Mouse (Mus musculus) heart, embryonic 10.5 days (tissue): ENCODE results near the gene Selenom. TPM values are rescaled to one million over a fixed set of nuclear protein-coding genes. Genes with fewer than 3 reads are reported as not detected.

Experiments
- DNase-seq: peaks from one replicate; pipeline ENCODE4 v3.0.0-alpha.2; 2017; ENCODE audit warnings: low spot score
- H3K27ac ChIP-seq: fragments of 300-500 bp; sonication (generic); 2 replicates; pipeline ENCODE4 v1.5.1; 2016; ENCODE audit warnings: mild to moderate bottlenecking
- H3K27me3 ChIP-seq: fragments of 300-500 bp; sonication (generic); 2 replicates; pipeline ENCODE4 v1.6.1; 2016; ENCODE audit warnings: mild to moderate bottlenecking; ENCODE audit not compliant: poor library complexity, insufficient read depth, severe bottlenecking
- H3K36me3 ChIP-seq: fragments of 300-500 bp; sonication (generic); 2 replicates; pipeline ENCODE4 v1.6.1; 2016; ENCODE audit warnings: mild to moderate bottlenecking, moderate library complexity
- H3K4me1 ChIP-seq: fragments of 300-500 bp; sonication (generic); 2 replicates; pipeline ENCODE4 v1.6.1; 2016; ENCODE audit warnings: mild to moderate bottlenecking
- H3K4me3 ChIP-seq: fragments of 300-500 bp; sonication (generic); 2 replicates; pipeline ENCODE4 v1.5.1; 2016; ENCODE audit warnings: mild to moderate bottlenecking, moderate library complexity
- H3K9me3 ChIP-seq: fragments of 300-500 bp; sonication (generic); 2 replicates; pipeline ENCODE4 v1.6.1; 2016; ENCODE audit warnings: mild to moderate bottlenecking, moderate library complexity
- WGBS: fragments of 180-500 bp; shearing (Covaris S2); methylation state at CpG from one replicate; pipeline ENCODE4 v1.1.7; 2016; 5-methylcytosine and 5-hydroxymethylcytosine counted together
- polyA plus RNA-seq: library from polyadenylated mRNA; unstranded; fragments of >200 nt; fragmentation: Nextera tagmentation; extraction: Ambion mirVana; gene quantifications from 2 replicates; pipeline ENCODE4 v1.2.1, GENCODE M21; 2016

Selenom gene
- polyA plus RNA-seq, 1 experiment from 2014 or later: 66.3 TPM

GRCm38 (mm10) chr11:3548564-3549295 is 34.2 kb downstream of the Selenom start:
- no peak for DNase-seq
- no peaks in the 10 kb centered on the region for H3K27me3 ChIP-seq
- no peaks in the 10 kb centered on the region for H3K9me3 ChIP-seq
- 0 out of 2 replicates have a peak, but pooled peaks cover 4% of the 10 kb centered on the region for H3K36me3 ChIP-seq
- H3K4me1 ChIP-seq: peaks cover 10% of the 10 kb centered on the region
- H3K27ac ChIP-seq: no peak overlapping the region
- WGBS: 63% methylated on average over 3 of the region's 3 CpGs
- no peak overlapping the region for H3K4me3 ChIP-seq

DNA sequence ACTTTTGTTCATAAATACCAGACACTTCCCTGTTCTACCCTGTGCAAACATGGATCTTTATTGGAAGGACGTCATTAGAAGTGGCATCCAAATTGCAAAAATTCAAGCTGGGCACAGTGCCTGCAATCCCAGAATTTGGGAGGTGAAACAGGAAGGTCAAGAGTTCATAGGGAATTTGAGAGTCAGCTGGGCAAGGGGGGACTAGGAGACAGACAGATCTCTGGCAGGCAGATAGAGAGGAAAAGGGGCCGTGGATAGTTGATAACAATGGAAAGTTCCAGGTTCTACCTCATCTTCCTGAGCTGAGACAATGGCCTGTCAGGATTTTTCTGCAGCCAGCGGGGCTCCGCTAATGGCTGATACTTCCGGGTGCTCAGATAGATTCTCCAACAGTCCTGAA is 35.3 kb downstream of the Selenom start:
- Histone ChIP-seq H3K36me3 (no peaks in the 10 kb centered on the region), H3K4me1 (peaks cover 10% of the 10 kb centered on the region), H3K4me3 (no peak overlapping the region), H3K27ac (no peak overlapping the region), H3K9me3 (no peaks in the 10 kb centered on the region), H3K27me3 (no peaks in the 10 kb centered on the region)
- no peak for DNase-seq
- WGBS: 67% methylated on average over 5 of the region's 5 CpGs

DNA sequence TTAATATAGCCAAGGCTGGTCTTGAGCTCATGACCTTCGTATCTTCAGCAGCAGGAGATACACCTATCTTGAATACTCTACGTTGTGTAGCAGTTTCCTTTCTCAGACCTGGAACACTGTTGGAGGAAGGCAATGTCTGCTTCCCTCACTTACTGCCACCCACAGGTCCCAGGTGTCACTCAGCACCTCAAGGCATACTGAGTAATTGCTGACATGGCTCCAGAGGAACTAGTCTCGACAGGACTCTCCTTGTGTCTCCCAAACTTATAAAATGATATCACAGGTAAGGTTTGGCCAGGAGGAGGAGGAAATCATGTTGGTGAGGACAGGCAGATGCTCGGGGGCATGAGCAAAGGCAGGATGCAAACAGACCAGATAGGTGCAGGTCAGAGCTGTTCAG is 40.5 kb downstream of the Selenom start:
- H3K4me3 ChIP-seq: no peak overlapping the region
- H3K27me3 ChIP-seq: no peaks in the 10 kb centered on the region
- peaks cover 10% of the 10 kb centered on the region; the same call in 1 of the 2 replicates for H3K4me1 ChIP-seq
- H3K9me3 ChIP-seq: no peaks in the 10 kb centered on the region
- no peak overlapping the region for H3K27ac ChIP-seq
- no peaks in the 10 kb centered on the region for H3K36me3 ChIP-seq
- WGBS: 74% methylated on average over 4 of the region's 4 CpGs
- DNase-seq: no peak

- H3K36me3 ChIP-seq: no peaks in the 10 kb centered on the region
- no peaks in the 10 kb centered on the region for H3K9me3 ChIP-seq
- H3K27ac ChIP-seq: no peak overlapping the region
- no peak for DNase-seq
- no peaks in the 10 kb centered on the region for H3K27me3 ChIP-seq
- H3K4me3 ChIP-seq: no peak overlapping the region
- peaks cover 23% of the 10 kb centered on the region for H3K4me1 ChIP-seq
- WGBS: 34% methylated on average over 3 of the region's 3 CpGs
Measured at GRCm38 (mm10) chr11:3557852-3558251, 43.4 kb downstream of the Selenom start.

DNA sequence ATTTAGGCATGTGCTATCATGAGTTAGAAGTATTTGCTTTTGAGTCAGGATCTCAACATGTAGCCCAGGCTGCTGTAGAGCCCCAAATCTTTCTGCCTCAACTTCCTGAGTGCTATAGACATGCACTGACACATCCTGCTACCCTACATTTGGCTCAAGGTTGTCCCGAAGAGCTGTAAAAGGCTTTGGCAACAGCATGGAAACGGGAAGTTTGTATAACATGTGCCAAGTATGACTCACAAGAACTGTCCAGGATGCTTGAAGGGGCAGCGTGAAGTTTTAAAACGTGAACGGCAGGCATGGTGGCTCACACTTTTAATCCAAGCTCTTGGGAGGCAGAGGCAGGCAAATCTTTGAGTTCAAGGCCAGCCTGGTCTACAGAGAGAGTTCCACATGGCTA is 45.7 kb downstream of the Selenom start:
- WGBS: 65% methylated on average over 5 of the region's 5 CpGs
- Histone ChIP-seq H3K9me3 (no peaks in the 10 kb centered on the region), H3K36me3 (no peaks in the 10 kb centered on the region), H3K27me3 (no peaks in the 10 kb centered on the region), H3K4me1 (peaks cover 42% of the 10 kb centered on the region), H3K4me3 (no peak overlapping the region), H3K27ac (no peak overlapping the region)
- no peak for DNase-seq

GRCm38 (mm10) chr11:3563853-3564252 is 49.4 kb downstream of the Selenom start:
- Histone ChIP-seq H3K9me3 (no peaks in the 10 kb centered on the region), H3K27ac (peak overlapping the region; percentile 76; the same call in 1 of the 2 replicates), H3K27me3 (no peaks in the 10 kb centered on the region), H3K4me3 (no peak overlapping the region), H3K4me1 (peaks cover 36% of the 10 kb centered on the region), H3K36me3 (no peaks in the 10 kb centered on the region)
- 73% methylated on average over 6 of the region's 6 CpGs for WGBS
- no peak for DNase-seq

GRCm38 (mm10) chr11:3564451-3564850 is 50.0 kb downstream of the Selenom start:
- Histone ChIP-seq H3K36me3 (no peaks in the 10 kb centered on the region), H3K4me3 (no peak overlapping the region), H3K9me3 (no peaks in the 10 kb centered on the region), H3K27me3 (no peaks in the 10 kb centered on the region), H3K27ac (peak overlapping the region; percentile 76), H3K4me1 (peaks cover 36% of the 10 kb centered on the region)
- WGBS: 33% methylated on average over 7 of the region's 7 CpGs
- DNase-seq: no peak

DNA sequence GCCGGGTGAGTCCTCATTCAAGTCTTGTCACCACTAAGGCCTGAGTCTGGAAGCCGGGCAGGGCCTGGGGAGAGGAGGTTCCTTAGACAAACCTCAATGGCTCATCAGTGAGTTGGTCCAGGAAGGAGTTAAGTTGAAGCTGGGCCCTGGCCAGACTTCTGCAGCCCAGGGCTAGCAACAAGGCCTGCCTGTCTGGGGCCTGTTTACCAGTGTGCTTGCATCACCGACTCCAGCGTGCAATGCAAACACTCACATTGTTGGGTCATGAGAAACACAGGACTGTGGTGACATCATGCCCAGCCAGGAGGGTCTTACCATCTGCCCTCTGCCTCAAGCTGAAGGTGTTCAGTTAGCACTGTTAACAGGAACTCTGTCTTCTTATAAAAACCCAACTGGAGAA is 51.5 kb downstream of the Selenom start:
- 67% methylated on average over 4 of the region's 4 CpGs for whole genome bisulfite sequencing
- DNase-seq: no peak
- no peak overlapping the region for H3K27ac ChIP-seq

More for the DNA sequence above, 51.5 kb downstream of the Selenom start:
- Histone ChIP-seq H3K4me1 (peaks cover 36% of the 10 kb centered on the region), H3K27me3 (no peaks in the 10 kb centered on the region), H3K4me3 (no peak overlapping the region), H3K9me3 (no peaks in the 10 kb centered on the region), H3K36me3 (no peaks in the 10 kb centered on the region)

Other genes starting within 250 kb of the Selenom start
- 217 and 263 TPM in 2 replicates for gene Drg1, start 248.3 kb upstream of the Selenom start, polyA plus RNA-seq
- 32.0 and 49.1 TPM in 2 replicates for gene Patz1, start 225.8 kb upstream of the Selenom start, polyA plus RNA-seq
- 7.9 and 9.5 TPM in 2 replicates for gene Pik3ip1, start 184.3 kb upstream of the Selenom start, polyA plus RNA-seq
- 68.8 and 73.9 TPM in 2 replicates for gene Limk2, start 105.5 kb upstream of the Selenom start, polyA plus RNA-seq
- gene Rnf185, start 62.3 kb upstream of the Selenom start, polyA plus RNA-seq: 29.8 and 31.0 TPM in 2 replicates
- gene Pla2g3, start 26.4 kb upstream of the Selenom start, polyA plus RNA-seq: 0.21 and 0.70 TPM in 2 replicates
- gene Inpp5j, start 9.9 kb upstream of the Selenom start, polyA plus RNA-seq: 2.8 and 9.7 TPM in 2 replicates
- 69.5 and 91.2 TPM in 2 replicates for gene Smtn, start 25.9 kb downstream of the Selenom start, polyA plus RNA-seq
- gene Morc2a, start 134.5 kb downstream of the Selenom start, polyA plus RNA-seq: 28.2 and 32.6 TPM in 2 replicates